Mouse (Mus musculus): ENCODE results near the gene Zfp37. TPM values are rescaled to one million over a fixed set of nuclear protein-coding genes. Genes with fewer than 3 reads are reported as not detected.

The Zfp37 gene
- 0.36 TPM for polyA plus RNA-seq (2017; shearing (Covaris generic))

DNA sequence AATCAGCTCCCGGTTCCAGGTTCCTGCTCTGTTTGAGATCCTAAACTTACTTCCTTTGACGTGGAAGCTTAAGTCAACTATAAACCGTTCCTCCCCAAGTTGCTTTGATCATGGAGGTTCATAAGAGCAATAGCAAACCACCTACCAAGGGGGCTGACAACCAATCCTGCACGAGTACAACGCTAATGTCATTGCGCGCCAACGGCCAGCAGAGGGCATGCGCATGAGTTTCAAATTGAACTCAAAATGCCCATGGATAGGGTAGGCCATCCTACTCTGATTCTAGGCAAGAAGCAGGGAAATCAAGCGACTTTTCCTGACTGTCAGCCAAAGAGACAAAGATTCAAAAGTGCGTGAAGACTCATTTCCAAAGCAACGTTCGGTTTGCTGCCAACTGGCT lies at the start of gene Zfp37:
Zfp37 (minus strand) TSS at position 279 of the 400 bp plus-strand sequence.

DNA sequence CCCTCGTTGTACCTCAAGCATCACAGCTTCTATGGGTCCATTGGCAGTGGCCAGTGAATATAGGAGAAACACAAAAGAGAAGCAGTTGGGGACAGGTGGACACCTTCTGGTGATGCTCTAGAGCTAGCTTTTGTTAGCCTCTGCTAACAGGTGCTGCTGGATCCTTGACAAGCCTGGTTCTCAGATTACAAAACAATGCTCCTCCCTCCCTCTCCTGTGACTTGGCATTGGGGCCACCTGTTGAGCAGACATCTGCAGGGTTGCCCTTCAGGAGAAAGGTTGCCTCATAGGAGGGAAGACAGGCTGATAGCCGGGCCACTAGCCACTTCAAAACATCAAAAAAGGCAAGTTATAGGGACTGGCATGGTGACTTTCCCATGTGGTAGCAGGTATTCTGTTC lies 31.4 kb upstream of the Zfp37 start, which contains the start of gene Slc31a2:
Slc31a2 (plus strand) TSS at position 287 of the 400 bp plus-strand sequence.

DNA sequence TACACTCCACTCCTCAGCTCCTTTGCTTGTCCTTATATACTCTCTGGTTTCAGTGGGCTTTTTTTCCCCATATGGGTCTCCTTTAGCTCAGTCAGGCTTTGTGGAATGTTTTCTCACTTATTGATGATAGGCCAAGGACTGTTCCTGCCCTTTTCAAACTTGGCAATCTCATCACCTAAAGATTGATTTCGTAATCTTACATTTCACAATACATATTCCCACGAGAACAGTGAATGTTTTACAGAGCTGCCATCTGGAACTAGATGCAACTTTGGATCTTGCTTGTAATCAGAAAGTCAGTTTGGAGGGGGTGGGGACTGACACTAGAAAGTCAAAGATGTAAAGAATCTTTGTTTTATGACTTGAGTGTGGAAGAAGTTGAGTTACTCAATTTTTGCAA lies 80.0 kb downstream of the Zfp37 start, which contains the start of gene Mup21:
Mup21 (minus strand) TSS at position 53 of the 400 bp plus-strand sequence.

Other genes with a start within 250 kb of the Zfp37 start
- not detected for gene Mup20, start 176.9 kb downstream of the Zfp37 start, polyA plus RNA-seq (2017; shearing (Covaris generic))
- not detected for gene Mup3, start 143.7 kb downstream of the Zfp37 start, polyA plus RNA-seq (2017; shearing (Covaris generic))
- not detected for gene Mup21, start 80.2 kb downstream of the Zfp37 start, polyA plus RNA-seq (2017; shearing (Covaris generic))
- 7.5 TPM for gene Slc31a2, start 31.5 kb upstream of the Zfp37 start, polyA plus RNA-seq (2017; shearing (Covaris generic))
- 46.1 TPM for gene Fkbp15, start 129.5 kb upstream of the Zfp37 start, polyA plus RNA-seq (2017; shearing (Covaris generic))
- gene Slc31a1, start 129.7 kb upstream of the Zfp37 start, polyA plus RNA-seq (2017; shearing (Covaris generic)) = 15.6 TPM
- gene Cdc26, start 177.6 kb upstream of the Zfp37 start, polyA plus RNA-seq (2017; shearing (Covaris generic)) = 52.7 TPM
- gene Prpf4, start 177.8 kb upstream of the Zfp37 start, polyA plus RNA-seq (2017; shearing (Covaris generic)) = 24.6 TPM
- gene Rnf183, start 204.2 kb upstream of the Zfp37 start, polyA plus RNA-seq (2017; shearing (Covaris generic)) = not detected
- 1.2 TPM for gene Wdr31, start 239.8 kb upstream of the Zfp37 start, polyA plus RNA-seq (2017; shearing (Covaris generic))
- gene Bspry, start 249.0 kb upstream of the Zfp37 start, polyA plus RNA-seq (2017; shearing (Covaris generic)) = 15.7 TPM